Mouse (Mus musculus): ENCODE results near the gene Abtb2.

Gene Abtb2

DNA sequence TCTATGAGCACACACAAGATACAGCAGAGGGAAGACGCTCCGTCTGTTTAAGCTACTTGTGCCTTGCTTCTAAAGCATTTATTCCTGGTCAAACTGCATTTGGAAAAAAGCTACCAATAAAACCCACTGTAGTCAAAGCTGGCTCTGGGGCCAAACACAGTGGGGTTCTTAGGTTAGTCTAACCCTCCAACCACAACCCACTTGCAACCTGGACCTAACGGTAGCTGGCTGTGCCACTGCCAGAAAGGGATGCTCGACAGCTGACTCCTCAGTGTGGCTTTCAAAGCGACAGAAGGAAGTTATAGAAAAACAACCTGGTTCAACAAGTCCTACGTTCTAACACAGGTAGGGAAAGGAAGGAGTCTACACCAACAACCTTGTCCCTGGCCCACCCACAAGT, 165.3 kb downstream of the Abtb2 start:
- no peak for DNase-seq (ENCODE audit: low spot score in 2 of 2)

DNA sequence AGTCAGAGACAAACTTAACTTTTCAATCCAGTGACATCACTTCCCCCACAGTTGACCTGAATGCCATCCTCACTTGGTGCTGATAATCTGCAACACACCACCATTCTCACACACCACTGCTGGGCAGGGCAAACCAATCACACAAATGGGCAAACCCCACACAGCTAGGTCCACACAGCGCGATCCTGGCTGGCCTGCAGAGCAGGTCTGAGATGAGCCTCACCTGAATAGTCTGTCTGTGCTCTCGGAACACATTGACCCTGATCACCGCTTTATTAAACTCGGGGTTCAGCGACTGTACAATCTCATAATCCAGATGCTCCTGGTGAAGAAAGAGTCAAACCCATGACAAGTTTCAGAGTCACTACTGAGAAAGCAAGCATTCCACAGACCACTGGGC, 176.7 kb downstream of the Abtb2 start:
- no peak for DNase-seq (ENCODE audit: low spot score in 2 of 2)

DNA sequence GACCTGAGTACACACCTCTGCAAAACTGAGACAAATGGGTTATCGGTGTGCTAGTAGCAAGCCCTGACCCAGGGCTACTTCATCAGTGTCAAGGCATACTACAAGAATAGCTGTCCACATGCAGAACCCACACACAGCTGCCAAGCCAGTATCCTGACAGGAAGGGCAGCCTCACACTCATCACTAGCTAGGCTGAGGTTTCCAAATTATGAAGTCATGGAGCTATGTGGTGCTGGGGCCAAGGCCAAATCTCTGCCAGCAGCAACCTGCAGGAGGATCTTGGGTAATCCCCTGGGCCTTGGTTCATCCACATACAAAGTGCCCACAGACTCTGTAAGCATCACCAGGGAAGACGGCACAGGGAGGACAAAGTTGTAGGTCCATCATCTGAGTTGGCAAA, 177.4 kb downstream of the Abtb2 start:
- no peak for DNase-seq (ENCODE audit: low spot score in 2 of 2)

DNA sequence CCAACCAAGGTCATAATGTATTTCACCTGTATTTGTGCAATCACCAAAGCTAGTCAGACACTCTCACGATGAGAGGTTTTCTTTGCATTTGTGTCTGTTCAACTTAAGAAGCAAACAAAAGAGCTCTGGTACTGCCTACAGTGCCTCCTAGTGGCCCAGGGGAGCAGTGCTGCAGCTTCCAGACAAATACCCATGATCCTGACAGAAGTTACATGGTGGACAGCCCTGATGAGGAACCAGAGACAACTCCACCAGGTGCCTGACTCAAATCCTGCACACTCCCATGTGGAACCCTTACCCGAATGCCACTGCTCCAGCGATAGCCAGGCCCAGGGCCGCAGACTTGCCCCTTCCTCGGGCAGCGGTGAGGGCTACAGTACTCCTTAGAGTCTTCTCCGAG, 177.9 kb downstream of the Abtb2 start:
- DNase-seq (ENCODE audit: low spot score in 2 of 2), result peak; percentile 38 to 40

DNA sequence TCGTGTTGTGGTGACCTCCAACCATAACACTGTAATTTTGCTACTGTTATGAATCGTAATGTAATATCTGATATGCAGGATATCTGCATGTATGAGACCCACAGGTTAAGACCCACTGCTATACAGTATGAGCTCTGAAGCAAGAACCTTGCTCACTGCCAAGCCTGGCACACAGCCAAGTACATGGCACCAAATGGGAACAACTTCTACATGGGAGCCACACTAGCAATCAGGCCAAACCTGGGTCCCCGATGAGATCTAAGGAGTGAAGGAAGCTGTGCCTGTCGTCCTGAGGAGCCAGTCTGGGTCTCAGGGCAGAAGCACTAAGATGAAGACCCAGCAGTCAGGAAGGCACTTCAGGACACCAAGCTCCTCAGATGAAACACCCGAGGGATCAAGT, 179.4 kb downstream of the Abtb2 start:
- peak in 1 of 2 experiments; percentile 17 for DNase-seq (ENCODE audit: low spot score in 2 of 2)

DNA sequence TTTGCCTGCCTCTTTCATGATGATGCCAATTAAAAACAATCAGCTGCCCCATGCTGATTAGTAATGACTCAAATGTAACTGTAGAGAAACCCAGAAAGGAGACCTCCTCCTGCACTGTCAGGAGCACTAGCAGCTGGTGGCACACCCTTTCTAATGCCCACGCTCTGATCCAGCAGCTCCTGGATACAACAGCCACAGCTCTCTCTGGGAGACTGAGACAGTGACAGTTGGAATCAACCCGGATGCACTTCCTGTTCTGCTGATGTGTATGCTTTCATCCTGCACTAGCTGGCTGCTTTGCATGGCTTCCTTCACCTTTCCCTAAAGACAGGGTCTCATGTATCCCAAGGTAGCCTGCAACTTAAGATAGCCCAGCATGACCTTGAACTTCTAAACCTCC, 180.0 kb downstream of the Abtb2 start:
- DNase-seq (ENCODE audit: low spot score in 2 of 2), result no peak

DNA sequence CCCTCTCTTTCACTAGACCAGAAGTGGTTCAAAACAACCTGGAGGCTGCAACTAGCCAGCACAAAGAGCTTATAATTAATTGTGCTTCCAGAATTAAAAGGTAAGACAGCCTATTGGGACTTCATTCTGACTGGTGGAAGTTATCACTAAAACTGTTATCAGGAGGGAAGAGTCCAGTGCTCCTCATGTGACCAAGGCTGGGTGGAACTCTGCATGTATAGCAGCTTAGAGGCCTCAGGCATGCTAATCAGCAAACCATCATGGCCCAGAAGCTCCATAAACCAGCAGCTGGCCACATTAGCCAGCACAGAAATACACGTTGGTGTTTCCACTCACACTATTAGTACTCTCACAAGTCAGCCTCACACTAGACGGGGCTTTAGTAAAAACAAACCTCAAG, 180.7 kb downstream of the Abtb2 start:
- no peak for DNase-seq (ENCODE audit: low spot score in 2 of 2)

DNA sequence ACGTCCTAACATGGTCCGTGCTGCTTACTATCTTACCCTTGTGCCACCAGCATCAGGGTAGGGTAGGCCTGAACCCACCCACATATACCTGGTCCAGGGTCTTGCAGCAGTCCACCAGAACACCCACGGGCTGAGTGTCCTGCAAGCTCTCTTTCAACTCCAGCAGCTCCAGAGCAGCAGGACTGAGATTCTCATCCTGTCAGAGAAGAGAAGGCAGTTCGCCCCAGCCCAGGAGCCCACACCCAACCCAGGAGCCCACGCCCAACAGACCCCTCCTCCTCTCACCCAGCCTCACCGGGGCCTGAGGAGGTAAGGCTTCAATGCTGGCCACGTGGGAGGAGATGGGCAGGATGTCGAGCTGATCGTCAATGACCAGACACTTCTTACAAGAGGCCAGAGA, 181.8 kb downstream of the Abtb2 start:
- no peak for DNase-seq (ENCODE audit: low spot score in 2 of 2)

DNA sequence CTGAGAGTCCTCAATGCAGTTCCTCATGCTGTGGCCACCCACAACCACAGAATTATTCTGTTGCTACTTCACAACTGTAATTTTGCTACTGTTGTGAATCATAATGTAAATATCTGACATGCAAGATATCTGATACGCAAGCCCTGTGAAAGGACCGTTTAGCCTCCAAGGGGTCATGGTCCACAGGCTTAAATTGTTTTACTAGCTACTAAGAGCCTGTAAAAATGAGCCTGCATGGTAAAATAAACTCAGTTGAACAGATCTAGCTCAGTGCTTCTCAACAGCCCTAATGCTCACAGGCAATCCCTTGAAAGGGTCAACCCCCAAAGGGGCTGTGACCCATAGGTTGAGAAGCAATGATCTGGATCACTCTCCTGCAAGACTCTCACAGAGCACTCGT, 183.0 kb downstream of the Abtb2 start:
- DNase-seq (ENCODE audit: low spot score in 2 of 2), result no peak

DNA sequence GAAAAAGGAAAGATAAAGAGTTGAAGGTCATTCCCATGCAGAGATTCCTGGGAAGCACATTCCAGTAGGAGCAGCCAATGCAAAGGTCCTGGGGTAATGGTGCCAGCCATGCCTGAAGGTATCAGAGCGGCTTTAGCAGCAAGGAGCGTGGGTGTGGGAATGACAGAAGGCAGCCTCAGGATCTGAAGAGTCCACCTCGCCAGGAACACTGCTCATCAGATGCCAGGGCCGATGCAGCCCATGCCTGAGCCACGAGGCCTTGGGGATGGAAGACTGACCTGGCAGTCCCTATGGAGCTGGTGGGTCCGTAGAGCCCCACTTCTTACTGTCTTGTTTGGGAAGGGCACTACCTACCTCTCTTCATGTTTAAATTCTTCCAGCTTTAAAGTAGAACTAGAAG, 185.7 kb downstream of the Abtb2 start:
- DNase-seq (ENCODE audit: low spot score in 2 of 2), result no peak

DNA sequence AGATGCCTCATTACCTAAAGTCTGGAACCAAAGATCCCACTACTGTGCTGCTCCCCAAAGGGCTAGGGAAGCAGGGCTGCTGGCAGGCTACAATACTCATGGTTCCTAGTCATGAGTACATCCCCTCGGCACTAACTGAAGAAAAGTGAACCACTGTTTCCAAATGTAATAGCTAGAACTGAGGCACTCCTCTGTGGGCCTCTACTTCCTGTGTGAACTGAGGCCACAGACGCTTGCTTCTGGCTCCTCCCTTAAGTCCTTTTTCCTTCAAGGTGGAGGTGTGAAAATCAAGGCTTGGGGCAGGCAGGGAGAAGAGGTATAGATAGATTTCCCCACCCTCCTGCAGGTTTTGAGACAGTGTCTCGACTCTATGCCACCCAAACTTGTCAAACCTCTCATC, 188.5 kb downstream of the Abtb2 start:
- DNase-seq (ENCODE audit: low spot score in 2 of 2), result no peak

DNA sequence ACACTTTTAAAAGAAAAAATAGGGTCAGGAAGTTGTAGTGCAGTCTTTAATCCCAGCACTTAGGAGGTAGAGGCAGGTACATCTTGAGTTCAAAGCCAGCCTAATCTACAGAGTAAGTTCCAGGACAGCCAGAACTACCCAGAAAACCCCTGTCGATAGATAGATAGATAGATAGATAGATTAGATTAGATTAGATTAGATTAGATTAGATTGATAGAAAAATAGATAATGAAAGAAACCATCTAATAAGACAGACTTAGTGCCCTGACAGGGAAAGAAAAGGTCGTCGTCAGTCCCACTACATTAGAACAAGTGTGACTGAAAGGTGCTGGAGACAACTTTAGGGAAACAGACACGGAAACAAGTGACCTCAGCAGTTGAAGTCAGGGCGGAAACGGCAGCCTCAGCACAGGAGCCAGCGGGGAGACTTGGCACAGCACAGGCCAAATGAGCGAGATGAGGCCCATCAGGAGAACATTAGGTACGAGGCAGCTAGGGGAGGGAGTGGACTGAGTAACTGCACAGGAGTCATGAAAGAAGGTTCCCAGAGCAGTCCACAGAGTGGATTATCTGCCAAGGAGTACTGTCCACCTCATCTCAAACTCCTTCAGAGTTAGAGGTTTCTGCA, 189.5 kb downstream of the Abtb2 start:
- DNase-seq (ENCODE audit: low spot score in 2 of 2), result no peak

DNA sequence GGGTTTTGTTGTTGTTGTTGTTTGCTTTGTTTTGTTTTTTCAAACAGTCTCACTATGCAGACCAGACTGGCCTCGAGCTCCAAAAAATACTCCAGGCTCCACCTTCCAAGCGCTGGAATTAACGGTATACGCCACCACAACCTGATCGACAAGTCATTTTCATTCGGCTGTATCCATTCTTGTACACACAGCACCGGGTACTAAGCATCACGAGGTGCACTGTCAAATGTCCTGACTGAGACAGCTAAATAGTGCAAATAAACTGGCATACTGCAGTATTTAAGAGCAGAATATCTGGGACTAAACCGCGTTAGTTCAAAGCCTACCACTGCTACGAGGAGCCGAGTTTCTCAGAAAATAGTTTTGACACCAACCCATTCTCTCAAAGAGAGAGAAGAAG, 194.3 kb downstream of the Abtb2 start:
- no peak for DNase-seq (ENCODE audit: low spot score in 2 of 2)

DNA sequence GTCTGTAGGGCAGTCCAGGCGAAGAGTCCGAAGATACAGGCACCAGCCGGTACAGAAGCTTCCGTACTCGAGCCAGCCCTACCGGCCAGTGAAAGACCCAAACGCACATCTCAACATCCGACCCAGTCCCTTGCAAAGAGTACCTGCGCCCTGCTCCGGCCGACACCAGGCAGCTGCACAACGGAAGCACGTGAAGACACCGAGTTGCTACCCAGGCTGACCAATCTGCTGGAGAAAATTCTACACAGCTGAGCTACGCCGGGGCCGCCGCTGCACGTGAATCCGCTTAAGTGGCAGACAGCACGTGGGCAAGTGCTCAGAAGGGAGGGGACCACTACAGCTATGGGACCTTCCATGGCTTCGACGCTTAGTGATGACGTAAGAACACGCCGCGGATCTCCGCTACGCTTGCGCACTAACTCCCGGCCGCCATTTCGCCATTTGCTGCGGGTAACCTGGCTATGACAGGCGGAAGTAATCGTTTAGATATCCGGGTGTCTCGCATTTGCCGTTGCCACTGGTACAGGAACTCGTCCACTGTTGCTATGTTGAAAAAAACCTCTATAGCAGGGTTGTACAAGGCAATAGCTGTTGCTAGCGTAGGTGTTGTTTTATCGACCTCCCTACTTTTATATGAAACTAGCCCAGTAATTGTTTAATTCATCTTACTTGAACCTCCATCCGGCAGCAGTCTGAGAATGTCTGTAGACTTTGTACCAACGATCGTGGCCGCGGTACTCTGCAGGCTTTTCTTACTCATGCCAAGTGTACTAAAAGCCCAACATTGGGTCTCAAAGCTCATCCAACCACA, 195.0 kb downstream of the Abtb2 start, which contains the start of gene Nat10:
TSS of gene Nat10 (minus strand) at position 365 of the 811 bp plus-strand sequence.
- peak; percentile 96 to 98 for DNase-seq (ENCODE audit: low spot score in 2 of 2)

DNA sequence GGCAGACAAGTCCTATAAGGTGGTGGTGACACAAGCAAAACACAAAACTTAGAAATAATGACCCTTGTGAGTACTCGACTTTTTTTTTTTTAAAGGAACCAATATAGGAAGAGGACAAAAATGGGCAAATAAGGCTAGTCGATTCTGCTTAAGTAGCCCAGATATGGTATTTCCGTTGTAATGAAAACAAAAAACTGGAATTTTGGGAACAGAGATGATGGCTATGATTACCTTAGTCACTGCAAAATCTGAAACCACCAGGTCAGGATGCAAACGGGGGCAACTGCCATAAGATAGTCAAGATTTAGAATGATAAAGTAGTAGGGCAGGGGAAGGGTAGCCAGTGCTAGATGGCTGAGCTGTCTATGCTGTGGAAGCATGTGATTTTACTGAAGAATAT, 195.9 kb downstream of the Abtb2 start:
- no peak for DNase-seq (ENCODE audit: low spot score in 2 of 2)

DNA sequence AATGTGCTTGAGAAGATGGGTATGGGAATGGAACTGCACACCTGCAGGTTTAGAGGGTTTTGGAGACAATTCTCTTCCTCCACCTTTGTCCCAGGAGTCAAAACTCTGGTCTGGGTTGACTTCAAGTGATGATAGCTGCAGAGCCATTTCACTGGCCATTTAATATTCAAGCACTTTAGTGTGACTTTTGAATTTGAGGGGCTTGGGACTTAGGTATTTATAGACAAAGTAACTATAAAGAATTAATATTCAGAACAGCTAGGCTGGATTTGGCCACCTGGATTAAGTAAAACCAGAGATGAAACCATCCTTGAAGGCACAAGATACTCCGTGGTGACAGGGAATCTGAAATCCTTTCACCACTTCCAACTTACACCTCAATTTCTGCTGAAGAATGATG, 196.4 kb downstream of the Abtb2 start:
- DNase-seq (ENCODE audit: low spot score in 2 of 2), result no peak
